Mouse (Mus musculus): ENCODE measurements around the gene Arhgap40.

The Arhgap40 gene

DNA sequence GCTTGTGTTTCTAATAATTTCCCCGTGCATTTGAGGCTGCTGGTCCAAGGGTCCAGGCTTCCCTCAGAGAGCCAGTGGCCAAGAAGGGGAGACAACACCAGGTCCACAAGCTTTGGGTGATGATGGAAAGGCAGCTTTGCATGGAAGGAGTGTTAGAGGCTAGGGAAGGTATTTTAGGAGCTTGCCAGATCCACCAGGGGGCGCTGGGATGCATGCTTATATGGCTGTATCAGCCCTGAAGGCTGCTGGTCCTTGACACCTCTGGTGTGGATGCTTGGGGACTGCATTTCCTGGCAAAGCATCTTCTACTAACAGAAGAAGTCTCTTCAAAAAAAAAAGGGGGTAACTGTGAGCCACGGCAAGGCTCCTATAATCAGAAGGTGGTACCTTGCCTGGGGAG is 37.5 kb downstream of the Arhgap40 start:
- DNase-seq (ENCODE audit: low read depth), result peak; percentile 82

DNA sequence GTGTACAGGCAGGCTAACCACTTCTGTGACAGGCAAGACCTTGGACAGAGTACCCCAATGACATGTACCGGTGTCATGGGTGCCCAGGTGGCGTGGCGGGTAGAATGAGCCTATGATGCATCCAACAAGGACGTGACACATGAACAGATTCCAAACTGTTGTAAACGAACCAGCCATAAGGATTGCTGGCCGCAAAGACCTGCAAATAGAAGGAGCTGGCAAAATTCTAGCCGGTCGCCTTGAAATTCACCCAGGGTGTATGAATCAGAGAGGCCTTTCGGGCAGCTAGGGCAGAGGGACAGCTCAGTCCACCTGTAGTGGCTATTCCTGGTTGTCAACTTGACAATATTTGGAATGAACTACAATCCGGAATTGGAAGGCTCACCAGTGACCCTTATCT is 41.8 kb downstream of the Arhgap40 start:
- DNase-seq (ENCODE audit: low read depth), result no peak

GRCm38 (mm10) chr2:158555252-158555651 is 42.7 kb downstream of the Arhgap40 start:
- DNase-seq (ENCODE audit: low read depth), result peak; percentile 15

DNA sequence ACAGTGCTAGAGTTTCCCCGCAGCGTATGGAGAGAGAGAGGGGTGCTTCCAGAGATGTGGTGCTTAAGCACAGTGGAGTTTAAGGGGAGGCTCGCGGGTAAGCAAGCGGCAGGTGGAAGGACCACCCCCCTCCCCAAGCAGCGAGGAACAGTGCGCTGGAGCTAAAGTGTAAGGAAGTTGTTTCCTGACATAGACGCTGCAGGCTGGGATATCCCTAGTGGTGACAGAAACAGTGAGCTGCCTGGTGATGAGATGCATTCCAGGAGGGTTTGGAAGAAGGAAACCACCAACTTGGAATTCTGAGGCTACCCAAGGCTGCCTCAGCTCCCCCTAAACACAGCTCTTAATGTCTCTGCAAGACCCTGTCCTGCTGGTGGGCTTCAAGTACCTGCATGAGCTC is 43.2 kb downstream of the Arhgap40 start:
- DNase-seq (ENCODE audit: low read depth), result no peak

DNA sequence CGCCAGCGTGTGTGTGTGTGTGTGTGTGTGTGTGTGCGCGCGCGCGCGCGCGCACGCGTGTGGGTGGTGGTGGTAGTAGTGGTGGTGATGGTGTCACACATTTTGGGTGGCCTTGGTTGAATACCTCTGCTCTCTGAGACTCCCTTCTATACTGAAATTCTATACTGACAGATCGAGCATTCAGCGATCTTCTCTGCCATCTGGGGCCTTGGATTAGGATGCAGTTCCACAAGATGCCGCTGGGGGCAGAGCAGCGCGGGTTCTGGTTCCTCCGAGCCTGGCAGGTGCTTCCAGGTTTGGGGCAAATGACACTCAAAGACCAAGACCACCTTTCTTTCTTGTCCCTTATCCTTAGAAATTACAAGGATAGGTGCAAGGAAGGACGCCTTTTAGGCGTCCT is 43.6 kb downstream of the Arhgap40 start:
- peak; percentile 80 for DNase-seq (ENCODE audit: low read depth)

GRCm38 (mm10) chr2:158556750-158557149 is 44.2 kb downstream of the Arhgap40 start:
- no peak for DNase-seq (ENCODE audit: low read depth)

- DNase-seq (ENCODE audit: low read depth), result no peak
Observed at GRCm38 (mm10) chr2:158559945-158560344, 47.3 kb downstream of the Arhgap40 start.

- DNase-seq (ENCODE audit: low read depth), result no peak
Observed at GRCm38 (mm10) chr2:158560801-158561200, 48.2 kb downstream of the Arhgap40 start.

GRCm38 (mm10) chr2:158561371-158562144 is 49.0 kb downstream of the Arhgap40 start:
- DNase-seq (ENCODE audit: low read depth), result no peak

- DNase-seq (ENCODE audit: low read depth), result peak; percentile 35
Observed at GRCm38 (mm10) chr2:158570421-158571081, 58.0 kb downstream of the Arhgap40 start.

GRCm38 (mm10) chr2:158579979-158580378 is 67.4 kb downstream of the Arhgap40 start:
- DNase-seq (ENCODE audit: low read depth), result no peak

- no peak for DNase-seq (ENCODE audit: low read depth)
Observed at GRCm38 (mm10) chr2:158584621-158585358, 72.2 kb downstream of the Arhgap40 start.

DNA sequence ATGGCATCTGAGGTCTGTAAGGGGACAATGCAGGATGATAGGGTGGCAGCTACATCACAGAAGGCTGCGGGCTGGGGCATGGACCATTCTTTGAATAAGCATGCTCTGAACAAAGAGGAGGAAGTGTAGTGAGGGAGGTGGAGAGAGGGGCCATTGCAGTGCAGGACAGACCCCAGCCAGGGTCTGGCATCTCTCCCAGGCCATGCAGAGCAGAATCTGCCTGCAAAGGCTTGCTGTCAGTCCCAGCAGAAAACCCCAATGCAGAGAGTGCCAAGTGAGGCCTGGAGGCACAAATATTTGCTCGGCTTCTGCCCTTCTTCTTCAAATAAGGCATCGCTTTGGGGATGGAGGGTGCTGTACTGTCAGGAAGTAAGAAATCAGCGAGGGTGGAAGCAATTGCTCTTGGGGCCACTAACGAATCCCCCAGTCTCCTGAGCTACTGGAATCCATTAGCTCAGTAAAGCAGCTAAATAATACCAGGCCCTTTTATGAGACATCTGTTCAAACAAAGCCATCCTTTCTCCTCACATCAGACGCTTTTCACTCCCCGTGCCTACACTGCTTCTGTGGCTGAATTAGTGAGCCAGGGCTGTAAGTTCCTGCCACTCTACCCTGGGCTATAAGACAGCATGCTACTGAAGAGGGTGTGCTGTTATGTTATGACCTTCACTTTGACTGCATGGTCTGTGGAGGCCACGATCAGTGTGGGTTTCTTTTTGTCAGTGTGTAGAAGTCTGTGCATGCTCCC is 76.1 kb downstream of the Arhgap40 start:
- DNase-seq (ENCODE audit: low read depth), result no peak

GRCm38 (mm10) chr2:158590495-158590894 is 77.9 kb downstream of the Arhgap40 start:
- no peak for DNase-seq (ENCODE audit: low read depth)

DNA sequence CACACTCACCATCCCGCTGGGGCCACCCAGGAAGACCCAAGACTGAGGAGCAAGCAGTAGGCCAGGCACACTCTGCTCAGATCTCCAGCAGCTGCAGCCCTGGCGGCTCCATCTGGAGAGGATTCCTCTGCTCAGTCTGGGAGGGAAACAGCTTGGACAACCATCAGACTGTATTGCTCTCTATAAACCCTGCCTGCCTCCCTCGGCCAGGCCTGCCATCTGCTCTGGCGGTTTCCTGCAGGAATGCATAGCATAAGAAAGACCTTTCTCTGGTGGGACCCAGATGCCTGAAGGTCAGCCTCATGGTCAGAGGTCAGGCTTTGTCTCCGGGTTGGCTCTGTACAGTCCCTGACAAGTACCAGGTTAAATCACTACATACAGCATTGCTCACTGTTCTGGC is 78.7 kb downstream of the Arhgap40 start:
- DNase-seq (ENCODE audit: low read depth), result no peak

DNA sequence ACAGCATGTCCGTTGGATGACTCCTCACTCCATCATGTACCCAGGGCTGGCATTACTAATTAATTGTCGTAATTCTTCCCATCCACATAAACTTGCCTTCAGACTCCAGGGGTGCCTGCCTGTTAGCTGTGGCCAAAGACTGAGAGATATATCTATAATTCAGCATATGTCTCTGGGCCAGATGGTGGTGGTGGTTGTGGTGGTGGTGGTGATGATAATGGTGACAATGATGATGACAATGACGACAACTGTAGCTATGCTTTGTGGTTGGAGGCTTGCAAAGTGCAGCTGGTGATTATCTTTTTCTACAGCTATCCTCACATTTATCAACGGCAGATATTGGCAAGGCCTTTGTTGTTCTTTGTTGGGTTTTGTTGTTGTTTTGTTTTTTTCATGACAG is 80.8 kb downstream of the Arhgap40 start:
- DNase-seq (ENCODE audit: low read depth), result no peak

- no peak for DNase-seq (ENCODE audit: low read depth)
Observed at GRCm38 (mm10) chr2:158595103-158595502, 82.5 kb downstream of the Arhgap40 start.

GRCm38 (mm10) chr2:158595577-158595976 is 83.0 kb downstream of the Arhgap40 start:
- DNase-seq (ENCODE audit: low read depth), result no peak

DNA sequence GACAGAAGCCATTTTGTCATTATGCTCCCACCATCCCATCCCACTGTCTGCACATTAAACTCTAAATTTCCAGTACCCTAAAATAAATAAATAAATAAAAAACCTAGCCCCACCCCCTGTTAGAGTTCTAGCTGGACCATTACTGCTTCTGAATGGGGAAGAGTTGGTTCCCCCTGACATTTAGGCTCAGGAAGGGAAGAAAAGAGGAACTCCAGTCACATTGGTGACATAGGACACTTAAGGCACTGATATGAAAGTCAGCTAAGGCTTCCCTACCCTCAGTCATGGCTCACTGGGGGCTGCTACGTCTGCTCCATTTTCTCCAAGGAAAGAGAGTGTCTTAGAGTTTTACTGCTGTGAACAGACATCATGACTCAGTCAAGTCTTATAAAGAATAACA is 84.2 kb downstream of the Arhgap40 start:
- no peak for DNase-seq (ENCODE audit: low read depth)
